Mouse (Mus musculus) hindbrain, embryonic 12.5 days (tissue): ENCODE measurements around the gene Kif16b. TPM values are rescaled to one million over a fixed set of nuclear protein-coding genes. Genes with fewer than 3 reads are reported as not detected.

Source experiments
- ATAC-seq: fragments of 200-750 bp; cut with Nextera tagmentation; 2 replicates; pipeline ENCODE4 v1.8.0; 2017; ENCODE audit warnings: moderate TSS enrichment; ENCODE audit not compliant: low FRiP score
- H3K27ac ChIP-seq: fragments of 300-500 bp; sonication (generic); 2 replicates; pipeline ENCODE4 v1.5.1; 2016; ENCODE audit warnings: mild to moderate bottlenecking
- H3K27me3 ChIP-seq: fragments of 300-500 bp; sonication (generic); 2 replicates; pipeline ENCODE4 v1.6.1; 2016; ENCODE audit warnings: mild to moderate bottlenecking
- H3K36me3 ChIP-seq: fragments of 300-500 bp; sonication (generic); 2 replicates; pipeline ENCODE4 v1.6.1; 2016; ENCODE audit warnings: mild to moderate bottlenecking
- H3K4me1 ChIP-seq: fragments of 300-500 bp; sonication (generic); 2 replicates; pipeline ENCODE4 v1.6.1; 2016
- H3K4me2 ChIP-seq: fragments of 300-500 bp; sonication (generic); replicated peaks from 2 replicates; pipeline ENCODE4 v1.6.1; 2016; ENCODE audit warnings: mild to moderate bottlenecking
- H3K4me3 ChIP-seq: fragments of 300-500 bp; sonication (generic); 2 replicates; pipeline ENCODE4 v1.5.1; 2016; ENCODE audit warnings: mild to moderate bottlenecking
- H3K9ac ChIP-seq: fragments of 300-500 bp; sonication (generic); 2 replicates; pipeline ENCODE4 v1.6.1; 2016; ENCODE audit warnings: mild to moderate bottlenecking, moderate library complexity
- H3K9me3 ChIP-seq: fragments of 300-500 bp; sonication (generic); replicated peaks from 2 replicates; pipeline ENCODE4 v1.6.1; 2016; ENCODE audit warnings: mild to moderate bottlenecking
- WGBS: fragments of 180-500 bp; shearing (Covaris S2); methylation state at CpG from one replicate; pipeline ENCODE4 v1.1.7; 2016; 5-methylcytosine and 5-hydroxymethylcytosine counted together
- polyA plus RNA-seq: library from polyadenylated mRNA; unstranded; fragments of >200 nt; fragmentation: Nextera tagmentation; extraction: Ambion mirVana; gene quantifications from 2 replicates; pipeline ENCODE4 v1.2.1, GENCODE M21; 2016

Kif16b gene
- polyA plus RNA-seq, 1 experiment from 2014 or later, result 9.7 TPM

DNA sequence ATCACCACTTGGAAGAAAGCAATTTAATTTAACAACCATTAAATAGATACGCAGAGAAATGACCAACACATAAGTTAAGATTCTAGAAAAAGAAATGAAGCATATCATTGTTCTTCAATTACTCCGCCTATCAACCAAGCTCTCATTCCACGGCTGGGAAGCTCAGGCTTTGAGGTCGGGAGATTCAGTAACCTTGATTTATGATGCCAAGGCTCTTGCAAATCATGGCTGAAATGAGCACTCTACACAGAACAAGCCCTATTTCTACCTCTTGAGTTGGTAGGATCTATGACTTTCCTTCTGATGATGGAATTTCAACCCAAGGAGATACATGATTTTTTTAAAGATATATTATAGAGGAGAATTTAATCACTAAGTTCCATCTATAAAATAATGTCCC, 140.5 kb downstream of the Kif16b start:
- 75% methylated on average over 4 of the region's 4 CpGs for WGBS
- Histone ChIP-seq H3K36me3 (no peaks in the 10 kb centered on the region), H3K27me3 (no peaks in the 10 kb centered on the region), H3K9ac (no peak overlapping the region), H3K4me1 (no peaks in the 10 kb centered on the region), H3K4me3 (no peak overlapping the region), H3K4me2 (no peak overlapping the region), H3K27ac (no peak overlapping the region), H3K9me3 (no peaks in the 10 kb centered on the region)
- no peak for ATAC-seq

DNA sequence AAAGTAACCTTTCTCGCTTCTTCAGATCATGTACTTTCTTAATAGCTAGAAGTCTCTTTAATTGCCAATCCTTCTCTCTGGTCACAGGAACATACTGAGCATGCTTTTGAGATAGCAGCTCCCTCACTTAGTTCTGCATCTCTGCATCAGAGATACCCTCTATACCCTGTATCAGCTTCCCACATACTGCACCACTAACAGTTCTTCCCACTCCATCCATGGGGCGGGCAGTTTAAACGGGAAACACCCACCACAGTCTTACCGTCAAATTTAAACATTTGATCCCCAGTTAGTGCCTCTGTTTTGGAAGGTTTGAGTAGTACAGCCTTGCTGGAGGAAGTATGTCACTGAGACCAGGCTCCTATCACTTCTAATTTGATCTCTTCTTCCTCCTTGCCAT, 142.1 kb downstream of the Kif16b start:
- WGBS, result 97% methylated on average over 4 of the region's 4 CpGs
- H3K27me3 ChIP-seq, result no peaks in the 10 kb centered on the region
- no peak for ATAC-seq

DNA sequence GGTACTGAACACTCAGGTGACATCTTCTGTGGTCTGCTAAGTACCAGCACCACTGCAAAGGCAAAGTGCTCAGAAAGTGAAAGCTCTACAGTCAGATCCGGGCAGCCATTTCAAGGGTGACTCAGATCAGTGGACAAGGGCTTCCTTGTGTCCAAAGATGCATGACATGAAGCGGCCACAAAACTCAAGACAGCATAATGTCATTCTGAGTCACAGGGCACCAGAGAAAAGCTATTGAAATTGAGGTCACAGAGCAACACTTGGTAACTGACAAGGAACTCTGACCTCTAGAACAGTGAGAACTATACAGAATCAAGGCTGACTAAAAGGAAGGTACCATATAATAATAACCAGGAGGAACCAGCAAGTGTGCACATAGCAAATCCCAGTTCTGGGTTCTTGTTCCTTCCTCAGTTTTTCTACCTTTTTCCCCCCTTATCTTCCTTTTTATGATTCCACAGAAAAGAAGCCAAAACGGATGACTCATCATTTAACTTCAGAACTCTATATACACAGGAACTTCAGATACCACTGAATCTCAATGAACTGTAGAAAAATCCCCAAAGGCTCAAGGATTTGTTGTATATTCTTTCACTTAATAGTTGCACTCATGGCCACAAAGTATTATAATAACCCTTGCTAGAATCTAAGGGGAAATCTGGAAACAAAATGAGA, 143.1 kb downstream of the Kif16b start:
- Histone ChIP-seq H3K9ac (no peak overlapping the region), H3K9me3 (no peaks in the 10 kb centered on the region), H3K27me3 (no peaks in the 10 kb centered on the region), H3K4me1 (no peaks in the 10 kb centered on the region), H3K4me2 (no peak overlapping the region), H3K27ac (no peak overlapping the region), H3K4me3 (no peak overlapping the region), H3K36me3 (no peaks in the 10 kb centered on the region)
- ATAC-seq, result no peak
- 75% methylated on average over 3 of the region's 3 CpGs for whole genome bisulfite sequencing

More for the DNA sequence above, 142.1 kb downstream of the Kif16b start:
- H3K4me3 ChIP-seq, result no peak overlapping the region
- no peak overlapping the region for H3K9ac ChIP-seq
- H3K9me3 ChIP-seq, result no peaks in the 10 kb centered on the region
- no peaks in the 10 kb centered on the region for H3K36me3 ChIP-seq
- no peak overlapping the region for H3K27ac ChIP-seq
- no peak overlapping the region for H3K4me2 ChIP-seq
- H3K4me1 ChIP-seq, result no peaks in the 10 kb centered on the region

DNA sequence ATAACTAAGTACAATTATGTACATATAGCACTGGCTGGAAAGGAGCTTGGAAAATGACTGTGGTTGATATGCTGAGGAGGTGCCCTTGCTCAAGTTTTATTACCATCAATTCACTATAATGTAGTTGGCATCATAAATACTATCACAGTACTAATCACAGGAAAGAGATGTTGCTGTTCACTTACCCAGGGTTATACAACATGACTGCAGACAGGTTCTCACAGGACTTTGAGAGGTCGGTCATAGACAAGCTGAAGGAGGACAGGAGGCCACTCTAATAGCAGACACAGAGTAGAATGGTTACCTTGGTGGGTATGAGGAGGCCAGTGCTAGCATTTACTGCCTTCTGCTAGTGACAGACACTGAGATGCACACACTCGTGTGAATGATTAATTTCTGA, 162.0 kb downstream of the Kif16b start:
- 0 out of 2 replicates have a peak, but pooled peaks cover 3% of the 10 kb centered on the region for H3K4me1 ChIP-seq
- no peaks in the 10 kb centered on the region for H3K27me3 ChIP-seq
- H3K4me2 ChIP-seq, result no peak overlapping the region
- H3K9me3 ChIP-seq, result no peaks in the 10 kb centered on the region
- WGBS, result 78% methylated on average over 2 of the region's 2 CpGs
- H3K4me3 ChIP-seq, result no peak overlapping the region
- H3K27ac ChIP-seq, result no peak overlapping the region
- no peak for ATAC-seq
- H3K9ac ChIP-seq, result no peak overlapping the region
- H3K36me3 ChIP-seq, result no peaks in the 10 kb centered on the region

DNA sequence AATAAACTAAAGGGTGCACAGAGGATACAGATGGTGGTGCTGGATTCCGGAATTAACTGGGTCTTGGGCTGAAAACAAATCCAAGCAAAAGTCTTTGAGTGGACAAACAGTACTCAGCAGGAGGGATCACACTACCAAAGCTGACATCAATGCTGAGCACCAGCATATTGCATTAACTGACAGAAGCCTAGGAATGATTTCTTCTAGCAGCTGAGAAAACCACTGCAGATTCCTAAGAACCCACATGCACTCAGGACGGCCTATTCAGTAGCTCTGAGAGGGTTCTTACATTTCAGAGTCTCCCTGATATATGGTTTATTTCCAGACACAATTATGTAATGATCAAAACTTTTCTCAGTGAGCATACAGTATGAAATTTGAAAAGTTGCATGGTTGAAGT, 162.8 kb downstream of the Kif16b start:
- H3K4me2 ChIP-seq, result no peak overlapping the region
- no peaks in the 10 kb centered on the region for H3K9me3 ChIP-seq
- H3K27me3 ChIP-seq, result no peaks in the 10 kb centered on the region
- no peak for ATAC-seq
- H3K27ac ChIP-seq, result no peak overlapping the region
- H3K36me3 ChIP-seq, result no peaks in the 10 kb centered on the region
- H3K4me3 ChIP-seq, result no peak overlapping the region
- H3K9ac ChIP-seq, result no peak overlapping the region
- H3K4me1 ChIP-seq, result 0 out of 2 replicates have a peak, but pooled peaks cover 3% of the 10 kb centered on the region
- WGBS, result 86% methylated on average over 2 of the region's 2 CpGs

DNA sequence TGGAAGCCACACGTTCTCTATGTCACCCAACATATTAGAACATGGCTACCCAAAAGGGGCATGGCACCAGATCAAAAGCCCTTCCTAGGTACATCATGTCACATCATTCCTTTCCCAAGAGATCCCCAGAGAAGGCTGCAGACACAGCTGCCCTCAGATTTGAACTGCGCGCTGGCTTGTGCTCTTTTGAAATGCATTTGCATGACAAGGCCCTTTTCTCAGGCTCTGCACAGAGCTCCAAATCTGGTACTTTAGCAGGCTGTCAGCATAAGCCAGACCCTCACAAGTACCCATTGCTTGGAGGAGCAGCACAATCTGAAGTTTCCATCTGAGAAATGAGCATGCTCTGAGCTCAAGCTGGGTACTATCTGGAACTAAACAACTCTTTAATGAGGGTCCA, 165.6 kb downstream of the Kif16b start:
- Histone ChIP-seq H3K27ac (no peak overlapping the region), H3K9ac (no peak overlapping the region), H3K9me3 (no peaks in the 10 kb centered on the region), H3K4me2 (no peak overlapping the region), H3K4me3 (no peak overlapping the region), H3K36me3 (no peaks in the 10 kb centered on the region), H3K4me1 (0 out of 2 replicates have a peak, but pooled peaks cover 3% of the 10 kb centered on the region), H3K27me3 (no peaks in the 10 kb centered on the region)
- ATAC-seq, result no peak
- WGBS, result 51% methylated on average over 3 of the region's 3 CpGs

DNA sequence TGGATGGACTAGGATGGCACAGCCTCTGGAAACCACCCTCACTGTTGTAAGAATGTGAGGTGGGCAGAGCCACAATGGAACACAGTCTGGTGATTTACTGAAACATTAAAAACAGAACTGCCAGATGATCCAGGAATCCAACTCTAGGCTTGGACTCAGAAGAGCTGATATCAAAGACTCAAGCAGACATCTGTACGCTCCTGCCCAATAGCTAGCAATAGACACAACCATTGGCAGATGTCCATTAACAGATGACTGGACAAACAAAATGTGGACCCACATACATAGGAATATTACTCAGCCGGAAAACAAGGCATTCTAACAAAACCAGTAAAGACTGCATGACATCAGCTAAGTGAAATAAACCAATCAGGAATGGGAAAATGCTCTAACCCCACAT, 167.3 kb downstream of the Kif16b start:
- WGBS, result 90% methylated on average over 2 of the region's 2 CpGs
- H3K4me1 ChIP-seq, result 0 out of 2 replicates have a peak, but pooled peaks cover 3% of the 10 kb centered on the region
- H3K36me3 ChIP-seq, result no peaks in the 10 kb centered on the region
- no peak overlapping the region for H3K27ac ChIP-seq
- H3K4me2 ChIP-seq, result no peak overlapping the region
- H3K27me3 ChIP-seq, result no peaks in the 10 kb centered on the region
- no peak for ATAC-seq
- H3K4me3 ChIP-seq, result no peak overlapping the region
- no peak overlapping the region for H3K9ac ChIP-seq
- H3K9me3 ChIP-seq, result no peaks in the 10 kb centered on the region

DNA sequence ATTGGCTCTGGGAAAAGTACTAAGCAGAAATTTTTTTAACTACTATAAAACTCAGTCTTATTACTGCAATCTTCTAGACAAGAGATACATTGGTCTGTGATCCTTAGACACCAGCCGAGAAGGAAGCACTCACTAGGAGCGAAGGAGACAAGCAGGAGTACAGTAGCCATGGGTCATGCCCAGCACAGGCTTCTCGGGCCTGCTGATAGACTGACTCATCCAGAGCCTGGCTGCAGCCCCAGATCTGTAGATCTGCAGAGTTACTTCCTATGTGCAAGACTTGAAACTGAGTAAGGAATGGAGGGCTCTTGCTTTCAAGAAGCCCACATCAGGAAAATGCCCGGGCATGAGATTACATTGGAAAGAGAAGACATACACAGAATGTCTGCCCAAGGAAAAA, 169.0 kb downstream of the Kif16b start:
- Histone ChIP-seq H3K4me1 (0 out of 2 replicates have a peak, but pooled peaks cover 3% of the 10 kb centered on the region), H3K9ac (no peak overlapping the region), H3K36me3 (no peaks in the 10 kb centered on the region), H3K27ac (no peak overlapping the region), H3K27me3 (no peaks in the 10 kb centered on the region), H3K4me2 (no peak overlapping the region), H3K4me3 (no peak overlapping the region), H3K9me3 (no peaks in the 10 kb centered on the region)
- ATAC-seq, result no peak
- 89% methylated on average over 4 of the region's 4 CpGs for WGBS

DNA sequence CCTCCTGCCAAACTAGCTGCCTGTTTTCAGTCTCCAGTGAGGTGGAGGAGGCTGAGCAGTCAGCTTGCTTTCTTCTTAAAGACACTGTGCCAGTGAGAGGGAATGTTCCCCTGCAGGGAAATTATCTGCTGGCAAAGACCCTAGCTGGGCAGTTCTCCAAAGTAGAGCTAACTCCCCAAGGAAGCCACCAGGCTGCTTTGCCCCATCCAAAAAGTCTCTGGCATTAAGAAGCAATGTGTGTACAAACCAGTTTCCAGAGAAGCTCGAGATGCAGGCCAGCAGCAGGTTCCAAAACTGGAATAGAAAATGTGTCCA, 169.6 kb downstream of the Kif16b start:
- no peaks in the 10 kb centered on the region for H3K27me3 ChIP-seq
- H3K4me2 ChIP-seq, result no peak overlapping the region
- 0 out of 2 replicates have a peak, but pooled peaks cover 3% of the 10 kb centered on the region for H3K4me1 ChIP-seq
- no peak overlapping the region for H3K4me3 ChIP-seq
- no peaks in the 10 kb centered on the region for H3K9me3 ChIP-seq
- H3K36me3 ChIP-seq, result no peaks in the 10 kb centered on the region
- H3K27ac ChIP-seq, result no peak overlapping the region
- H3K9ac ChIP-seq, result no peak overlapping the region
- no peak for ATAC-seq
- 71% methylated on average over 1 of the region's 1 CpGs for WGBS

DNA sequence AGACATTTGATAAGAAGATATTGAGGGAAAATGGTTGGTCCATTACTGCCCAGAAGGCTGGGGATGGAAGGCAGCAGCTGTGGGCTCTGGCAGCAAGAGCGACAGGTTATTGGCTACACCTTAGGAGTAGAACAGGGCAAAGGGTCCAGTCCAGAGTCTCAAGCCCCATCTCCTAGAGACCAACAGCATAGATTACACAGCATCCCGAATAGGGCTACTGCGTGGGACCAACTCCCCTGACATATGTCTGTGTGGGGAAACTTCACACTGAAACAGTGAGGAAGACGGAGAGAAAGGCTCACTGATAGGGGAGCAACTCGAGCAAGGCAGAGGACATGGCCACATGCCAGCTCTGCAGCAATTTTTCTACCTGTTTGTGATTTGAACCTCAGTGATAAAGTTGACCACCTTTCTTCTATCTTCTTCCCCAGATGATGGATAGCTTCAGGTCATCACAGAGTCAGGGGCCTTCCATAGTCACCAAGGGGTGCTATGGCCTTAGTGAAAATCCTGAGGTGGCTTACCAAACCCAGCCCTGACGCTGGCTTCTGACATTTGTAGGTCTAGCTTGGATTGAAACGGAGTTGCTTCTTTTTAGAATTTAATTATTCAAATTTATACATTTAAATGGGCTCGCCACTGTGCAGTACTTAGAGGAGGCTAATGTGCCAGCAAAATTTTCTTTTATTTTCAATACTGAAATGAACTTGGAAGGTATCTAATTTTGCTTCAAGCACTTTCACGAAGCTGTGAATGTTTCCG, 170.1 kb downstream of the Kif16b start:
- Histone ChIP-seq H3K9ac (no peak overlapping the region), H3K4me1 (0 out of 2 replicates have a peak, but pooled peaks cover 3% of the 10 kb centered on the region), H3K4me2 (no peak overlapping the region), H3K4me3 (no peak overlapping the region), H3K9me3 (no peaks in the 10 kb centered on the region), H3K36me3 (no peaks in the 10 kb centered on the region), H3K27me3 (no peaks in the 10 kb centered on the region), H3K27ac (no peak overlapping the region)
- no peak for ATAC-seq
- 81% methylated on average over 10 of the region's 10 CpGs for WGBS

DNA sequence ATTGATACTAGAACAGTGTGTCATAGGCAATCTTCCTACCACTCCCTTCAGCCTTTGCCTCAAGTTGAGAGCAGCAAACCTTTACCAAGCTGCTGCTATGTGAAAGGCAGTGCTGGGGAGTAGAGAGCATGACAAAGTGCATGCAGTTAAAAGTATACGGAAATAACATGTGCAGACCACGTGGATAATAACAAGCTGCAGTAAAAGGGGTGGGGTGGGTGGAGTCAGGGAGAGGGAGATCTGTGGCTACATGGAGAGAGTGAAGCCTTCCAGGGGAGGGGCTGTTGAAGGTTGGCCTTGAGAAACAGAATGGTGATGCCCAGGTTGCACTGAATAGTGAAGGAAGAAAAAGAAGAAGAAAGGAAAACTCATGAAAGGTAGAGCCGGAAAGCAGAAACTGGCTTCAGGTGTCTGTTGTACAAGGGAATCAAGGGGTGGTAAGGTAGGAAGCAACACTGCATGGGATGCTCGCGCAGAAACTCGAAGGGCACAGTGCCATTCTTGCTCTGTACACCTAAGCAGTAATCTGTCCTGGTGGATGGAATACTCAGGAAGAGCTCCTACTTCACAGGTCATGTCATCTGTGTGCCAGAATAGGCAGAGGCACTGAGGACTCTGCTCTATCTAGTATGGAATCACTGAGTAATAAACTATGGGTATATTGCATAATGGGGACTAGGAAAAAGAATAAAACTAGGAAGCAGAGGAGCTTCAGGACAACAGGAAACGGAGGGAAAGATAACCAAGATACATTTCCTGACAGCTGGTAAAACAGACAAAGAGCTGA, 176.9 kb downstream of the Kif16b start:
- WGBS, result 86% methylated on average over 7 of the region's 7 CpGs

DNA sequence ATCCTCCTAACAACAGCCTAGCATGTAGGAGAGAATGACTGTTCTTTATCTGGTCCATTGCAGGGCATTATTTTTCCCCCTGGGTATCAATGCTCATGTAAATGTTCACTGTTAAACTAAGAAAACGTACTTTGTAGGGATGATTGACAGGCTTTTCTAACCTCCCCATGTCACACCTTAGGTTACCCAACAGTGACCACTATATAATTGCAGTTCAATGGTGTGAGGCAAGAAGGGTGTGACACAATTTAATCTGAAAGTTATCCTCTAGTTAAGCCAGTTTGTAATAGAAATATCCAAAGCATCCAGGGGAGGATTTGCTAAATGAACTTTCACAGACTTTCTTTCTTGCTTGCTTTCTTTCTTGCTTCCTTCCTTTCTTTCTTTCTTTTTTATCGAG, 181.2 kb downstream of the Kif16b start:
- Histone ChIP-seq H3K9me3 (no peaks in the 10 kb centered on the region), H3K4me2 (no peak overlapping the region), H3K4me3 (no peak overlapping the region), H3K4me1 (peaks cover 3% of the 10 kb centered on the region; the same call in 1 of the 2 replicates), H3K36me3 (no peaks in the 10 kb centered on the region), H3K9ac (no peak overlapping the region), H3K27me3 (no peaks in the 10 kb centered on the region), H3K27ac (no peak overlapping the region)
- ATAC-seq, result no peak
- 80% methylated on average over 2 of the region's 2 CpGs for WGBS

More for the DNA sequence above, 176.9 kb downstream of the Kif16b start:
- Histone ChIP-seq H3K4me3 (no peak overlapping the region), H3K4me2 (no peak overlapping the region), H3K4me1 (no peaks in the 10 kb centered on the region), H3K27ac (no peak overlapping the region), H3K9me3 (no peaks in the 10 kb centered on the region), H3K27me3 (no peaks in the 10 kb centered on the region), H3K9ac (no peak overlapping the region), H3K36me3 (no peaks in the 10 kb centered on the region)
- no peak for ATAC-seq
